Mouse (Mus musculus) forebrain, embryonic 14.5 days (tissue): ENCODE measurements around the gene Psg16. TPM values are rescaled to one million over a fixed set of nuclear protein-coding genes. Genes with fewer than 3 reads are reported as not detected.
A peak's percentile ranks its signal among the peaks of the same experiment; 100 is the strongest.

ENCODE experiments used
- ATAC-seq: fragments of 200-750 bp; cut with Nextera tagmentation; 2 replicates; pipeline ENCODE4 v1.8.0; 2017; ENCODE audit warnings: mild to moderate bottlenecking, moderate library complexity
- DNase-seq: peaks from one replicate; pipeline ENCODE4 v3.0.0-alpha.2; 2015; ENCODE audit warnings: low spot score
- H3K27ac ChIP-seq: fragments of 300-500 bp; sonication (generic); 2 replicates; pipeline ENCODE4 v1.5.1; 2014; ENCODE audit warnings: low read depth, mild to moderate bottlenecking, control low read depth, low read length, moderate library complexity
- H3K27me3 ChIP-seq: fragments of 300-500 bp; sonication (generic); replicated peaks from 2 replicates; pipeline ENCODE4 v1.6.1; 2014; ENCODE audit warnings: low read length, control low read depth, mixed read lengths; ENCODE audit not compliant: control insufficient read depth, insufficient read depth
- H3K36me3 ChIP-seq: fragments of 300-500 bp; sonication (generic); 2 replicates; pipeline ENCODE4 v1.6.1; 2014; ENCODE audit warnings: low read length, control low read depth; ENCODE audit not compliant: control insufficient read depth, insufficient read depth
- H3K4me1 ChIP-seq: fragments of 300-500 bp; sonication (generic); 2 replicates; pipeline ENCODE4 v1.6.1; 2014; ENCODE audit warnings: antibody characterized with exemption, low read length, control low read depth; ENCODE audit not compliant: control insufficient read depth, insufficient read depth
- H3K4me2 ChIP-seq: fragments of 300-500 bp; sonication (generic); 2 replicates; pipeline ENCODE4 v1.6.1; 2014; ENCODE audit warnings: mild to moderate bottlenecking, control low read depth, low read length
- H3K4me3 ChIP-seq: fragments of 300-500 bp; sonication (generic); 2 replicates; pipeline ENCODE4 v1.5.1; 2014; ENCODE audit warnings: low read depth, low read length, control low read depth
- H3K9ac ChIP-seq: fragments of 300-500 bp; sonication (generic); 2 replicates; pipeline ENCODE4 v1.6.1; 2014; ENCODE audit warnings: mild to moderate bottlenecking, low read length, control low read depth, moderate library complexity
- H3K9me3 ChIP-seq: fragments of 300-500 bp; sonication (generic); replicated peaks from 2 replicates; pipeline ENCODE4 v1.6.1; 2016; ENCODE audit warnings: low read length, control low read depth, mixed read lengths; ENCODE audit not compliant: control insufficient read depth
- WGBS: fragments of 180-500 bp; shearing (Covaris S2); extraction: QIAGEN DNeasy Blood & Tissue Kit; methylation state at CpG from one replicate; pipeline ENCODE4 v1.1.7; 2014; 5-methylcytosine and 5-hydroxymethylcytosine counted together
- polyA plus RNA-seq: library from polyadenylated mRNA; unstranded; fragments of >200 nt; fragmentation: Nextera tagmentation; extraction: Ambion mirVana; gene quantifications from 2 replicates; pipeline ENCODE4 v1.2.1, GENCODE M21; 2014

The Psg16 gene
- polyA plus RNA-seq, 1 experiment from 2014 or later, result 1.6 TPM

DNA sequence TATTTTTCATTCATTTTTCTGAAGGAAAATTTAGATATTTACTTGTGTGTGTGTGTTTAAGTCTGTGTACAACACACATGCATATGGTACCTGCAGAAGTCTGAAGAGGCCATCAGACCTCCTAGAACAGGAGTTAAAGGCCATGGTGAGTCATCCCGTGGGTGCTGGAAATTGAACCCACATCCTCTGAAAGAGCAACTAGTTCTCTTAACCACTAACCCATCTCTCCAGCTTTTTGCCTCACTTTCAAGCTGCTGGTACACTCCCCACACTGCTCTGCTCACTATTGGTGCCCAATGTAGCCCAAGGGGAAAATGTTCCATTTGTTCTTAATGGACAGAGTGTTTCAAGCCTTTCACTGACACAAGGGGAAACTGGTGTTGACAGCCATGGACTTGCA, 61.5 kb downstream of the Psg16 start:
- Histone ChIP-seq H3K9ac (no peak overlapping the region), H3K4me3 (no peak overlapping the region), H3K27ac (no peak overlapping the region), H3K9me3 (no peaks in the 10 kb centered on the region), H3K4me2 (no peak overlapping the region), H3K4me1 (no peaks in the 10 kb centered on the region), H3K36me3 (no peaks in the 10 kb centered on the region), H3K27me3 (no peaks in the 10 kb centered on the region)
- ATAC-seq, result no peak
- 77% methylated on average over 1 of the region's 1 CpGs for WGBS
- DNase-seq, result no peak

DNA sequence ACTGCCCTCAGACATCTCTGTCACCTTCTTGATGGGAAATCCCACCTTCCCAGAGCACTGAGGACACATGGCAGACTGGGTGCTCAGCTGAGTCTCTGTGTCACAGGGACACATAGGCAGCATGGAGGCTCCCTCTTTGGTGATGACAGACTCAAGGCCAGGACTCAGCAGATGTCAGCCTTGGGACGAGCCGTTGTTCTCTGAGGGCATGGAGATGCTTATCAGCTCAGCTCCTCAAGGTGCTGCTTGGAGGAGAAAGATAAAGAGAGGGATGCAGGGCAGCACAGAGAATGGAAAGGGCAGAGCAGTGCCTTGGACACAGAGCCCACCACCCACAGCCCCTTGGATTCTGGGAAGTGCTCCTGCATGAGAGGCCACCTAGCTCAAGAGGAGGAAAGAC, 76.1 kb downstream of the Psg16 start, which contains the start of gene Ceacam3:
TSS of gene Ceacam3 (plus strand) at position 352 of the 400 bp plus-strand sequence.
- Histone ChIP-seq H3K9ac (no peak within 1 kb of the TSS), H3K36me3 (no peaks in the 10 kb centered on the region), H3K4me2 (no peak within 1 kb of the TSS), H3K4me3 (no peak within 1 kb of the TSS), H3K27me3 (no peaks in the 10 kb centered on the region), H3K4me1 (no peaks in the 10 kb centered on the region), H3K9me3 (no peaks in the 10 kb centered on the region; the same call in 1 of the 2 replicates), H3K27ac (no peak within 1 kb of the TSS)
- DNase-seq (no peak), ATAC-seq (no peak)
- WGBS, result 82% methylated on average over 2 of the region's 2 CpGs

DNA sequence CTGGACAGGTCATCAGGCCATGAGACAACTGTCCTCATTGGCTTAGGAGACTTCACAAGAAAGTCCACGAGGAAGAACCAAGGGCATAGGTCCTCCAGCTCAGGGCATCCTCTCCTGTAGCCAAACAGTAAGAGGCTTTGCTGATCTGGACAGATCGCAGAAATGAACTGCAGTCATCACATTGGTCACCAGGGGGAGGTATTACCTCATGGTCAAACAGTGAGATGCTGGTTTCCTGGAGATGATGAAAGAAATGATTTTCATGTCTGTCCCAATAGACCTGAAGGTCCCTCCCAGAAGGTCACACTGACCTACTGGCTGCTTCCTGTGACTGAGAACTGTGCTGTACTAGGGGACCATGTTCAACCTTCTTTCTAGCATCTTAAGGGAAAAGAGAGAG, 81.8 kb downstream of the Psg16 start:
- H3K27ac ChIP-seq, result no peak overlapping the region
- no peaks in the 10 kb centered on the region for H3K4me1 ChIP-seq
- no peaks in the 10 kb centered on the region for H3K9me3 ChIP-seq
- no peak overlapping the region for H3K9ac ChIP-seq
- no peak overlapping the region for H3K4me2 ChIP-seq
- H3K27me3 ChIP-seq, result no peaks in the 10 kb centered on the region
- no peaks in the 10 kb centered on the region for H3K36me3 ChIP-seq
- ATAC-seq (no peak), DNase-seq (no peak)
- H3K4me3 ChIP-seq, result no peak overlapping the region
- WGBS, result 27% methylated on average over 2 of the region's 2 CpGs

DNA sequence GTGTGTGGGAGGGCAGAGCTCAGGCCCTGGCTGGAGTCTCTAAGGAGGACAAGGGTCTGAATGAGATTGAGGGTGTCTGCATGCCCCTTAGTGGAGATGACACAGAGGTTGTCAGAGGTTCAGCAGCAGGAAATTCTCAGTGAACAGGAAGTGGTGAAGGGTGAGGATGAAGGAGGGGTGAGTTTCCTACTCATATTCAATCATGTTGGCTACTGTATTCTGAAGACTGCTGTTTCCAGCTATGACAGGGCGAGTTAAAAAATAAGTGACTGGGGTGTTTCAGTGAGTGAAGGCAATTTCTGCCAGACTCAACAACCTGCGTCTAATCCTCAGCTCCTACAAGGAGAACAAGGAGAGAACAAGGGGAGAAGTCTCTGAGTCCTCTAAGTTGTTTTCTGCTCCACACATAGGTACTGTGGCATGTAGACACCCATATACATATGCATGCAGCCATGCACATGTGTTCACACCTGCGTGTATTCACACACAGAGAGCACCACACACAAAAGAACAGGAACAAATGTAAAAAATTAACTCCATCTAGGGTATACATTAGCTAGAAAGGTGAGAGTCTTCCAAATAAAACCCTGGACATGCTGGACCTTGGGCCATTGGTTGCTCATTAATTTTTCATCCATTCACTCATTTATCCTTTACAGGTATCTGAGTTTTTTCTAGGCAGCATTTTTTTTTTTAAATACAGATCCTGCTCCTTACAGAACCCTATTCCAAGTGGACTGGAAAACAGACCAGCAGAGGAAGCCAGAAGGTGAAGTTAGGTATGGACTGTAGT, 83.2 kb downstream of the Psg16 start:
- ATAC-seq (no peak), DNase-seq (no peak)
- H3K27me3 ChIP-seq, result no peaks in the 10 kb centered on the region
- no peak overlapping the region for H3K9ac ChIP-seq
- no peaks in the 10 kb centered on the region for H3K9me3 ChIP-seq
- 73% methylated on average over 3 of the region's 3 CpGs for WGBS
- H3K27ac ChIP-seq, result no peak overlapping the region
- H3K36me3 ChIP-seq, result no peaks in the 10 kb centered on the region
- H3K4me2 ChIP-seq, result no peak overlapping the region
- no peaks in the 10 kb centered on the region for H3K4me1 ChIP-seq
- no peak overlapping the region for H3K4me3 ChIP-seq

DNA sequence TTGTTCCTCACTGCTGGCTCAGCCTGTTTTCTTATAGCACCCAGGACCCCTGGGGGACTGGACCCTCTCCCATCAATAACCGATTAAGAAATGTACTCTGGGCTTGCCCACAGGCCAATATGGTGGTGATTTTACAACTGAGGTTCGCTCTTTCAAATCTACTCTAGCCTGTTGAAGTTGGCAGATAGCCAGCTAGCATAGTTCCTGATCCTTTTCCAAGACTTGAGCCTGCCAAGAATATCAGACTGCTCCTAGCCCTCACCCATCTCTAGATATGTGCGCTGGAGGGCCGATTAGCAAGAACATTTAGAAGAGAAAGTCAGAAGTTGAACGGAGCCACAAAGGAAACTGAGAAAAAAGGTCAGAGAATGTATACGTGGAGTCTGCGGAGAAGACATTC, 85.2 kb downstream of the Psg16 start:
- no peaks in the 10 kb centered on the region for H3K27me3 ChIP-seq
- no peak overlapping the region for H3K9ac ChIP-seq
- H3K4me2 ChIP-seq, result no peak overlapping the region
- no peaks in the 10 kb centered on the region for H3K9me3 ChIP-seq
- no peaks in the 10 kb centered on the region for H3K36me3 ChIP-seq
- H3K27ac ChIP-seq, result no peak overlapping the region
- 87% methylated on average over 7 of the region's 7 CpGs for WGBS
- H3K4me1 ChIP-seq, result no peaks in the 10 kb centered on the region
- ATAC-seq, result no peak
- peak; percentile 1 for DNase-seq
- no peak overlapping the region for H3K4me3 ChIP-seq

DNA sequence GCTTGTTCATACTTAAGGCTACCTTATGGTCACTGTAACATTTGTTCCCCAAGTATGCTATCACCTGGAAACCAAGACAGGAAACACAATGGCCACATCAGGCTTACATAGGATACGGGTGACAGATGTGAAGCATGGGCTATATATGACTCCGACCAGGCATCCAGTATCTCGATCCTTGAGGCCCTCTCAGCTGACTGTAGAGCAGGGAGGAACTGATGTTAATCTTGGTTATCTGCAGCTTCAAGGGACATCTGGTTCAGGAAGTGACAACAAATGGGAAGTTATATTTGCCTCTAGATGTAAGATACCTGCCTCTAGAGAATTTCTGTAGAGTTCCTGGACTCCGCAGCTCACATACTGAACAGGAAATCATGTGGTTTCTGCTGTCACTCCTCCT, 98.0 kb downstream of the Psg16 start:
- 91% methylated on average over 4 of the region's 4 CpGs for WGBS
- H3K27ac ChIP-seq, result no peak overlapping the region
- DNase-seq (no peak), ATAC-seq (no peak)
- no peaks in the 10 kb centered on the region for H3K36me3 ChIP-seq
- H3K27me3 ChIP-seq, result no peaks in the 10 kb centered on the region
- no peaks in the 10 kb centered on the region for H3K4me1 ChIP-seq
- H3K4me2 ChIP-seq, result no peak overlapping the region
- no peak overlapping the region for H3K4me3 ChIP-seq
- no peak overlapping the region for H3K9ac ChIP-seq
- H3K9me3 ChIP-seq, result no peaks in the 10 kb centered on the region; the same call in 1 of the 2 replicates

Other genes with a start within 250 kb of the Psg16 start
- 4.5 and 6.7 TPM in 2 replicates for gene Prkd2, start 231.1 kb upstream of the Psg16 start, polyA plus RNA-seq
- 3.5 and 4.4 TPM in 2 replicates for gene Dact3, start 198.7 kb upstream of the Psg16 start, polyA plus RNA-seq
- gene Gng8, start 182.3 kb upstream of the Psg16 start, polyA plus RNA-seq, result 9.8 and 11.0 TPM in 2 replicates
- gene Ptgir, start 167.6 kb upstream of the Psg16 start, polyA plus RNA-seq, result 0.12 and 0.22 TPM in 2 replicates
- 473 and 491 TPM in 2 replicates for gene Calm3, start 149.9 kb upstream of the Psg16 start, polyA plus RNA-seq
- gene Pnmal2, start 129.4 kb upstream of the Psg16 start, polyA plus RNA-seq, result 48.1 and 63.2 TPM in 2 replicates
- gene Pnmal1, start 114.4 kb upstream of the Psg16 start, polyA plus RNA-seq, result 55.5 and 61.9 TPM in 2 replicates
- gene Gm42372, start 91.0 kb upstream of the Psg16 start, polyA plus RNA-seq, result 3.8 and 3.9 TPM in 2 replicates
- gene Ccdc8, start 81.3 kb upstream of the Psg16 start, polyA plus RNA-seq, result 3.4 and 3.7 TPM in 2 replicates
- gene Ppp5c, start 46.1 kb upstream of the Psg16 start, polyA plus RNA-seq, result 112 and 115 TPM in 2 replicates
- gene Hif3a, start 11.6 kb upstream of the Psg16 start, polyA plus RNA-seq, result 2.8 and 5.7 TPM in 2 replicates
- not detected in 2 replicates for gene Ceacam3, start 76.2 kb downstream of the Psg16 start, polyA plus RNA-seq
- gene Psg29, start 129.4 kb downstream of the Psg16 start, polyA plus RNA-seq, result 0.04 TPM in 1 of 2 replicates, not detected in the other